Mouse (Mus musculus): Measurements from ENCODE around the gene Gm13696. TPM values are rescaled to one million over a fixed set of nuclear protein-coding genes. Genes with fewer than 3 reads are reported as not detected.

Gm13696 gene
- not detected in 2 replicates for polyA plus RNA-seq (2021; fragmentation: Nextera tagmentation)
- long read RNA-seq, experiment 1: 0 reads
- long read RNA-seq, experiment 2: 0 reads

DNA sequence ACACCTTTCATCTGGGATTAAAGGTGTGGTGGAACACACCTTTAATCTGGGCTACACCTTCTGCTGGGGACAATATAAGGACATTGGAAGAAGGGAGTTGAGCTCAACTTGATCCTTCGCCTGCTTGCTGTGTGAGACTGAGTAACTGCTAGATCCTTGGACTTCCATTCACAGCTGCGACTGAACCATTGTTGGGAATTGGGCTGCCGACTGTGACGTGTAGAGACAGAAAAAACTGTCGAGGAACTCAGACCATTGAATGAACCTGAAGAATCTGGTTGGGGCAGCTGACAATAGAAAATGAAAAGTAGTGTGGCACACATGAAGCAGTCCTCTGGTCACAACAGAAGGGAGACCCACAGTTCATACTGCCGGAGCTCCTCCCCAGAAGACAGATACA lies at the start of gene Gm13696:
Gene Gm13696 (plus strand): TSS at position 301 of the 400 bp plus-strand sequence.

DNA sequence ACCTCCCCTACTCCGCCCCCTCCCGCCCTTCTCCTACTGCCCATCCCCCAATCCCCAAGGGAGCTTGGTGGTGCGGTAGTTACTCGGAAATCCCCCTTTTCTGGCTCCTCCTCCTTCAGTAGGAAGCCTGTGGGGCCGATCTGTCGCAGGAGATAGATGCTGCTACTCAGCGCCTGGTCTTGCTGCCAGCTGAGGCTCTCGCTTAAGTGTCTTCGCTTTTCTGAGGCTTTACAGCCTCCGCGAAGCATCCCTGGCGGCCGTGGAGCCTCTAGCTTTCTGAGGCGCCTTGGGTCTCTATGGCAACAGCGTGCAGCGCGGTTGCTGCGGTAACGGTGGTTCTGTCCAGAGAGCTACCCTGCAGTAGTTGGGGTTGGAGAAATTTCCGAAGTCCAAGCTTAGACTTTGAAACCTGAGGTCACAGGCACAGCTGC lies 32.0 kb upstream of the Gm13696 start, which contains the start of gene Zswim2:
Gene Zswim2 (minus strand): TSS at position 298 of the 431 bp plus-strand sequence.

DNA sequence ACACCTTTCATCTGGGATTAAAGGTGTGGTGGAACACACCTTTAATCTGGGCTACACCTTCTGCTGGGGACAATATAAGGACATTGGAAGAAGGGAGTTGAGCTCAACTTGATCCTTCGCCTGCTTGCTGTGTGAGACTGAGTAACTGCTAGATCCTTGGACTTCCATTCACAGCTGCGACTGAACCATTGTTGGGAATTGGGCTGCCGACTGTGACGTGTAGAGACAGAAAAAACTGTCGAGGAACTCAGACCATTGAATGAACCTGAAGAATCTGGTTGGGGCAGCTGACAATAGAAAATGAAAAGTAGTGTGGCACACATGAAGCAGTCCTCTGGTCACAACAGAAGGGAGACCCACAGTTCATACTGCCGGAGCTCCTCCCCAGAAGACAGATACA lies 17.5 kb upstream of the Gm13696 start, which contains the start of gene Gm13698:
Gene Gm13698 (plus strand): TSS at position 301 of the 400 bp plus-strand sequence.

DNA sequence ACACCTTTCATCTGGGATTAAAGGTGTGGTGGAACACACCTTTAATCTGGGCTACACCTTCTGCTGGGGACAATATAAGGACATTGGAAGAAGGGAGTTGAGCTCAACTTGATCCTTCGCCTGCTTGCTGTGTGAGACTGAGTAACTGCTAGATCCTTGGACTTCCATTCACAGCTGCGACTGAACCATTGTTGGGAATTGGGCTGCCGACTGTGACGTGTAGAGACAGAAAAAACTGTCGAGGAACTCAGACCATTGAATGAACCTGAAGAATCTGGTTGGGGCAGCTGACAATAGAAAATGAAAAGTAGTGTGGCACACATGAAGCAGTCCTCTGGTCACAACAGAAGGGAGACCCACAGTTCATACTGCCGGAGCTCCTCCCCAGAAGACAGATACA lies 11.7 kb upstream of the Gm13696 start, which contains the start of gene Gm13693:
Gene Gm13693 (plus strand): TSS at position 301 of the 400 bp plus-strand sequence.

DNA sequence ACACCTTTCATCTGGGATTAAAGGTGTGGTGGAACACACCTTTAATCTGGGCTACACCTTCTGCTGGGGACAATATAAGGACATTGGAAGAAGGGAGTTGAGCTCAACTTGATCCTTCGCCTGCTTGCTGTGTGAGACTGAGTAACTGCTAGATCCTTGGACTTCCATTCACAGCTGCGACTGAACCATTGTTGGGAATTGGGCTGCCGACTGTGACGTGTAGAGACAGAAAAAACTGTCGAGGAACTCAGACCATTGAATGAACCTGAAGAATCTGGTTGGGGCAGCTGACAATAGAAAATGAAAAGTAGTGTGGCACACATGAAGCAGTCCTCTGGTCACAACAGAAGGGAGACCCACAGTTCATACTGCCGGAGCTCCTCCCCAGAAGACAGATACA lies 5.9 kb upstream of the Gm13696 start, which contains the start of gene Gm13695:
Gene Gm13695 (plus strand): TSS at position 301 of the 400 bp plus-strand sequence.

DNA sequence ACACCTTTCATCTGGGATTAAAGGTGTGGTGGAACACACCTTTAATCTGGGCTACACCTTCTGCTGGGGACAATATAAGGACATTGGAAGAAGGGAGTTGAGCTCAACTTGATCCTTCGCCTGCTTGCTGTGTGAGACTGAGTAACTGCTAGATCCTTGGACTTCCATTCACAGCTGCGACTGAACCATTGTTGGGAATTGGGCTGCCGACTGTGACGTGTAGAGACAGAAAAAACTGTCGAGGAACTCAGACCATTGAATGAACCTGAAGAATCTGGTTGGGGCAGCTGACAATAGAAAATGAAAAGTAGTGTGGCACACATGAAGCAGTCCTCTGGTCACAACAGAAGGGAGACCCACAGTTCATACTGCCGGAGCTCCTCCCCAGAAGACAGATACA lies 5.7 kb downstream of the Gm13696 start, which contains the start of gene Gm13694:
Gene Gm13694 (plus strand): TSS at position 301 of the 400 bp plus-strand sequence.

DNA sequence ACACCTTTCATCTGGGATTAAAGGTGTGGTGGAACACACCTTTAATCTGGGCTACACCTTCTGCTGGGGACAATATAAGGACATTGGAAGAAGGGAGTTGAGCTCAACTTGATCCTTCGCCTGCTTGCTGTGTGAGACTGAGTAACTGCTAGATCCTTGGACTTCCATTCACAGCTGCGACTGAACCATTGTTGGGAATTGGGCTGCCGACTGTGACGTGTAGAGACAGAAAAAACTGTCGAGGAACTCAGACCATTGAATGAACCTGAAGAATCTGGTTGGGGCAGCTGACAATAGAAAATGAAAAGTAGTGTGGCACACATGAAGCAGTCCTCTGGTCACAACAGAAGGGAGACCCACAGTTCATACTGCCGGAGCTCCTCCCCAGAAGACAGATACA lies 11.5 kb downstream of the Gm13696 start, which contains the start of gene Gm13697:
Gene Gm13697 (plus strand): TSS at position 301 of the 400 bp plus-strand sequence.

DNA sequence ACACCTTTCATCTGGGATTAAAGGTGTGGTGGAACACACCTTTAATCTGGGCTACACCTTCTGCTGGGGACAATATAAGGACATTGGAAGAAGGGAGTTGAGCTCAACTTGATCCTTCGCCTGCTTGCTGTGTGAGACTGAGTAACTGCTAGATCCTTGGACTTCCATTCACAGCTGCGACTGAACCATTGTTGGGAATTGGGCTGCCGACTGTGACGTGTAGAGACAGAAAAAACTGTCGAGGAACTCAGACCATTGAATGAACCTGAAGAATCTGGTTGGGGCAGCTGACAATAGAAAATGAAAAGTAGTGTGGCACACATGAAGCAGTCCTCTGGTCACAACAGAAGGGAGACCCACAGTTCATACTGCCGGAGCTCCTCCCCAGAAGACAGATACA lies 17.3 kb downstream of the Gm13696 start, which contains the start of gene Gm13691:
Gene Gm13691 (plus strand): TSS at position 301 of the 400 bp plus-strand sequence.

Other genes with a start within 250 kb of the Gm13696 start
- gene Itgav, start 248.7 kb upstream of the Gm13696 start, polyA plus RNA-seq (2021; fragmentation: Nextera tagmentation): 23.3 and 42.4 TPM in 2 replicates
- 80.4 and 87.7 TPM in 2 replicates for gene Fam171b, start 160.5 kb upstream of the Gm13696 start, polyA plus RNA-seq (2021; fragmentation: Nextera tagmentation)
- gene Zswim2, start 31.9 kb upstream of the Gm13696 start, polyA plus RNA-seq (2021; fragmentation: Nextera tagmentation): 0.06 TPM in 1 of 2 replicates, not detected in the other
- not detected in 2 replicates for gene Gm13698, start 17.4 kb upstream of the Gm13696 start, polyA plus RNA-seq (2021; fragmentation: Nextera tagmentation)
- gene Gm13693, start 11.6 kb upstream of the Gm13696 start, polyA plus RNA-seq (2021; fragmentation: Nextera tagmentation): not detected in 2 replicates
- gene Gm13695, start 5.8 kb upstream of the Gm13696 start, polyA plus RNA-seq (2021; fragmentation: Nextera tagmentation): not detected in 2 replicates
- not detected in 2 replicates for gene Gm13694, start 5.8 kb downstream of the Gm13696 start, polyA plus RNA-seq (2021; fragmentation: Nextera tagmentation)
- gene Gm13697, start 11.6 kb downstream of the Gm13696 start, polyA plus RNA-seq (2021; fragmentation: Nextera tagmentation): not detected in 2 replicates
- not detected in 2 replicates for gene Gm13691, start 17.4 kb downstream of the Gm13696 start, polyA plus RNA-seq (2021; fragmentation: Nextera tagmentation)

Measured in layer of hippocampus, adult 6 months (tissue).